Mouse (Mus musculus) midbrain, embryonic 14.5 days (tissue): ENCODE data around the gene Calhm1. TPM values are rescaled to one million over a fixed set of nuclear protein-coding genes. Genes with fewer than 3 reads are reported as not detected.

Experiments
- ATAC-seq: fragments of 200-750 bp; cut with Nextera tagmentation; 2 replicates; pipeline ENCODE4 v1.8.0; 2017; ENCODE audit warnings: moderate number of reproducible peaks, moderate library complexity; ENCODE audit not compliant: low FRiP score, low TSS enrichment
- DNase-seq: peaks from one replicate; pipeline ENCODE4 v3.0.0-alpha.2; 2015
- H3K27ac ChIP-seq: fragments of 300-500 bp; sonication (generic); replicated peaks from 2 replicates; pipeline ENCODE4 v1.5.1; 2014; ENCODE audit warnings: mild to moderate bottlenecking, low read depth, low read length, moderate library complexity
- H3K27me3 ChIP-seq: fragments of 300-500 bp; sonication (generic); 2 replicates; pipeline ENCODE4 v1.6.1; 2014; ENCODE audit warnings: low read length, control low read depth, mixed read lengths; ENCODE audit not compliant: control insufficient read depth, insufficient read depth
- H3K36me3 ChIP-seq: fragments of 300-500 bp; sonication (generic); 2 replicates; pipeline ENCODE4 v1.6.1; 2014; ENCODE audit warnings: low read length, control low read depth; ENCODE audit not compliant: control insufficient read depth, insufficient read depth
- H3K4me1 ChIP-seq: fragments of 300-500 bp; sonication (generic); 2 replicates; pipeline ENCODE4 v1.6.1; 2014; ENCODE audit warnings: mild to moderate bottlenecking, antibody characterized with exemption, low read length, control low read depth; ENCODE audit not compliant: control insufficient read depth, insufficient read depth
- H3K4me2 ChIP-seq: fragments of 300-500 bp; sonication (generic); 2 replicates; pipeline ENCODE4 v1.6.1; 2014; ENCODE audit warnings: mild to moderate bottlenecking, low read length, moderate library complexity
- H3K4me3 ChIP-seq: fragments of 300-500 bp; sonication (generic); replicated peaks from 2 replicates; pipeline ENCODE4 v1.5.1; 2014; ENCODE audit warnings: low read depth, low read length
- H3K9ac ChIP-seq: fragments of 300-500 bp; sonication (generic); replicated peaks from 2 replicates; pipeline ENCODE4 v1.6.1; 2014; ENCODE audit warnings: mild to moderate bottlenecking, low read length, moderate library complexity
- H3K9me3 ChIP-seq: fragments of 300-500 bp; sonication (generic); 2 replicates; pipeline ENCODE4 v1.6.1; 2016; ENCODE audit warnings: low read length, control low read depth, mixed read lengths; ENCODE audit not compliant: control insufficient read depth
- WGBS: fragments of 180-500 bp; shearing (Covaris S2); extraction: QIAGEN DNeasy Blood & Tissue Kit; methylation state at CpG from one replicate; pipeline ENCODE4 v1.1.7; 2014; 5-methylcytosine and 5-hydroxymethylcytosine counted together
- polyA plus RNA-seq: library from polyadenylated mRNA; unstranded; fragments of >200 nt; fragmentation: Nextera tagmentation; extraction: Ambion mirVana; gene quantifications from 2 replicates; pipeline ENCODE4 v1.2.1, GENCODE M21; 2014

Calhm1 gene
- polyA plus RNA-seq = not detected in 2 replicates

GRCm38 (mm10) chr19:47144154-47144553 lies at the start of gene Calhm1:
Gene Calhm1, minus strand, starts transcription at chr19:47144254.
- ATAC-seq = no peak

GRCm38 (mm10) chr19:47192158-47192557 lies 48.1 kb upstream of the Calhm1 start:
- H3K36me3 ChIP-seq = no peaks in the 10 kb centered on the region
- H3K4me3 ChIP-seq = no peak overlapping the region
- H3K27ac ChIP-seq = no peak overlapping the region
- H3K4me1 ChIP-seq = 0 out of 2 replicates have a peak, but pooled peaks cover 3% of the 10 kb centered on the region
- no peaks in the 10 kb centered on the region for H3K9me3 ChIP-seq
- WGBS = 91% methylated on average over 5 of the region's 5 CpGs
- no peak overlapping the region for H3K4me2 ChIP-seq
- ATAC-seq (no peak), DNase-seq (no peak)
- H3K9ac ChIP-seq = no peak overlapping the region
- H3K27me3 ChIP-seq = no peaks in the 10 kb centered on the region

More at GRCm38 (mm10) chr19:47144154-47144553, at the start of gene Calhm1:
- H3K27me3 ChIP-seq = no peaks in the 10 kb centered on the region
- H3K36me3 ChIP-seq = no peaks in the 10 kb centered on the region
- H3K9me3 ChIP-seq = no peaks in the 10 kb centered on the region
- H3K4me3 ChIP-seq = no peak within 1 kb of the TSS
- H3K4me1 ChIP-seq = no peaks in the 10 kb centered on the region
- no peak for DNase-seq
- H3K9ac ChIP-seq = no peak within 1 kb of the TSS
- H3K27ac ChIP-seq = no peak within 1 kb of the TSS
- no peak within 1 kb of the TSS for H3K4me2 ChIP-seq
- WGBS = 92% methylated on average over 6 of the region's 6 CpGs

DNA sequence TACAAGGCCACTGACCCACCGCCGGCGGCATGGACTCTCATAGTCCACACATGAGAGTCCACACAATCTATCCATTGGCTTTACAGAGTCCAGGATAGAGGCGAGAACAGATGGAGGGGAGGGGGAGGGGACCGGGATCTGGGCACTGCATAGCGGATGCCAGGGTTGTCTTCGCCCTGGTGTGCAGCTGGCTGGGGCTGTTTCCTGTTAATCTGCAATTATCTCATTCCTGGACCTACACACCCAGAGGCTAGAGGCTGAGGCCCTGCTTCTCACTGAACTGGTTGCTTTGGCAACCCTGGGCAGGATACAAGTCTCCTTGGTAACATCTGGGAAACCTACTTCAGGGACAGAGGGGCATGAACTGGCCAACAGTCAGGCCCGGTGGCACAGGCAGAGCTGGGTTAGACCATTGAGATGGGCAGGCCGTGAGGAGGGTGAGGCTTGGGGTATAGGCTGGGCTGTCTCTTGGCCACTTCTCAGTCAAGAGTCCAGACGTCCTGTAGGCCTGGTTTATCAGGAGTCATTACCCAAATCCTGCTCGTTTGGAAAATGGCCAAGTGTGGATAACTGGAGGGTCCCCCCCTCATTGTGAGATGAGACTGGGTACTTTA lies 44.6 kb upstream of the Calhm1 start:
- 69% methylated on average over 11 of the region's 11 CpGs for WGBS
- Histone ChIP-seq H3K4me2 (no peak overlapping the region), H3K4me1 (0 out of 2 replicates have a peak, but pooled peaks cover 3% of the 10 kb centered on the region), H3K36me3 (no peaks in the 10 kb centered on the region), H3K4me3 (no peak overlapping the region), H3K9me3 (no peaks in the 10 kb centered on the region), H3K9ac (no peak overlapping the region), H3K27me3 (no peaks in the 10 kb centered on the region), H3K27ac (peak overlapping the region; percentile 42)
- DNase-seq (peak; percentile 62), ATAC-seq (peak; percentile 66)

- Histone ChIP-seq H3K27ac (no peak overlapping the region), H3K4me3 (no peak overlapping the region), H3K4me1 (0 out of 2 replicates have a peak, but pooled peaks cover 3% of the 10 kb centered on the region), H3K4me2 (no peak overlapping the region), H3K27me3 (no peaks in the 10 kb centered on the region), H3K9ac (no peak overlapping the region), H3K36me3 (no peaks in the 10 kb centered on the region), H3K9me3 (peaks cover 3% of the 10 kb centered on the region; the same call in 1 of the 2 replicates)
- ATAC-seq (no peak), DNase-seq (no peak)
- WGBS = 41% methylated on average over 15 of the region's 15 CpGs
Measured at GRCm38 (mm10) chr19:47186514-47187275, 42.6 kb upstream of the Calhm1 start.

GRCm38 (mm10) chr19:47184736-47185135 lies 40.7 kb upstream of the Calhm1 start:
- ATAC-seq = no peak
- Histone ChIP-seq H3K4me2 (no peak overlapping the region), H3K4me3 (no peak overlapping the region), H3K27me3 (peaks cover 10% of the 10 kb centered on the region; the same call in 1 of the 2 replicates), H3K36me3 (no peaks in the 10 kb centered on the region), H3K9ac (no peak overlapping the region), H3K27ac (no peak overlapping the region), H3K9me3 (peaks cover 3% of the 10 kb centered on the region; the same call in 1 of the 2 replicates), H3K4me1 (peaks cover 3% of the 10 kb centered on the region; the same call in 1 of the 2 replicates)
- no peak for DNase-seq
- WGBS = 70% methylated on average over 4 of the region's 4 CpGs

DNA sequence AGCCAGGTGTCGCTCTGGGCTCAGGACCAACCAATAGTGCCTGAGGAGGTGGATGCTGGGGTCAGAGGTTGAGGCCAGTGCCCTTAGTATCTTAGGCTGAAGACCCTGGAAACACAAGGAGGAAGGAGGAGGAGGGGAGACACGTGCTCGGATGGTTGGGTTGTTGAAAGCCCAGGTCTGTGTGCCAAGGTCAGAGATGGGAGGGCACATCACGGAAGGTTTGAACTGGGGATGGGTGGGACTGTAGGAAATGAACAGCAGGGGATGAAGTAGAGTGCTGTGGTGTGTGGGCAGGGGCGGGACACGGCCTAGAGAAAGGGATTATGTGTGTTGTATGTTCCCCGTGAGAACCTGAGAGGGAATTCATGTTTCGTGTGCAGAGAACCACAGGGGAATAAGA lies 40.2 kb upstream of the Calhm1 start:
- DNase-seq = no peak
- Histone ChIP-seq H3K4me1 (peaks cover 3% of the 10 kb centered on the region; the same call in 1 of the 2 replicates), H3K36me3 (no peaks in the 10 kb centered on the region), H3K27ac (no peak overlapping the region), H3K4me2 (no peak overlapping the region), H3K9me3 (peaks cover 3% of the 10 kb centered on the region; the same call in 1 of the 2 replicates), H3K27me3 (peaks cover 12% of the 10 kb centered on the region; the same call in 1 of the 2 replicates), H3K4me3 (no peak overlapping the region), H3K9ac (no peak overlapping the region)
- ATAC-seq = no peak
- 69% methylated on average over 8 of the region's 8 CpGs for WGBS

DNA sequence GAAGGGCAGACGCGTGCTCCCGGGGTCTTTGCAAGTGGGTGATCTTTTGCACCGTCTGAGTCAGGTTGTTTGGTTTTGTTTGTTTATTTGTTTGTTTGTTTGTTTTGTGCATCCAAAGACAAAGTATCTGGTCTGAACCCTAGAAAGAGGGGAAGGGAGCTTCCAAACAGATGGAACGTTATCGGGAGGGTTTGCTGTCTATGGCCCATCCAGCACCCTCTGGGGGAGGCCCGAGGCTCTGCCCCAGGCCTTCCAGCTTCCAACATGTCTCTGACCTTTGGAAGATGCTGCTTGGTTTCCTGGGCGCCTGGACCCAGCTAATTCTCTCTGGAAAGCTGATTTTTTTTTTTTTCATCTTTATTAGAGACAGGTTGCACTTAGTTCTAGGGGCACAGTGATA lies 36.0 kb upstream of the Calhm1 start:
- peaks cover 12% of the 10 kb centered on the region; the same call in 1 of the 2 replicates for H3K27me3 ChIP-seq
- peak overlapping the region; percentile 68 for H3K4me3 ChIP-seq
- H3K9ac ChIP-seq = peak overlapping the region; percentile 67
- no peaks in the 10 kb centered on the region; the same call in 1 of the 2 replicates for H3K4me1 ChIP-seq
- ATAC-seq (no peak), DNase-seq (no peak)
- H3K36me3 ChIP-seq = no peaks in the 10 kb centered on the region
- no peak overlapping the region for H3K27ac ChIP-seq
- 13% methylated on average over 8 of the region's 8 CpGs for WGBS
- H3K4me2 ChIP-seq = peak overlapping the region; percentile 93
- peaks cover 3% of the 10 kb centered on the region; the same call in 1 of the 2 replicates for H3K9me3 ChIP-seq

DNA sequence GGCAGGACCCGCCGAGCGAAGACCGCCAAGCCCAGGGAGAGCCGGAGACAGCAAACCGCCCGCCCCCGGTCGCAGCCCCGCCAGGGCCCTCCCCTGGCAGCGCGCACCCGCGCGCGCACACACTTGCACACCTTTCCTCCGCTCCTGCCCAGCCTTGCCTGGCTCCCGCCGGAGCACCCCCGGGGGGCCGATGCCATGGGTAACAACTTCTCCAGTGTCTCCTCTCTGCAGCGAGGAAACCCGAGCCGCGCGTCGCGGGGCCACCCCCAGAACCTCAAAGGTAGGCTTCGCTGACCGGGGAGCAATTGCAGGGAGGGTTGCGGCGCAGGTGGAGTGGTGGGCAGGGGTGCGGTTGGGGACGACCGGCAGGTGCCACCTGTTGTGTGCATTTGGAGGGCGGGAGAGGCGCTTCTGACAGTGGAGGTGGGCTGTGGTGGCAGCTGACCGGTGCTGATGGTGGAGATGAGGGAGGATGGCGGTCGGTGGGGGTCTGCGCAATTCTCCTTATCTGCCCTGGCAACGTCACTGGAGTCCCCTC lies 35.3 kb upstream of the Calhm1 start:
- Histone ChIP-seq H3K9ac (peak overlapping the region; percentile 67), H3K9me3 (peaks cover 3% of the 10 kb centered on the region; the same call in 1 of the 2 replicates), H3K4me3 (peak overlapping the region; percentile 68), H3K27me3 (peaks cover 12% of the 10 kb centered on the region; the same call in 1 of the 2 replicates), H3K36me3 (no peaks in the 10 kb centered on the region), H3K4me1 (no peaks in the 10 kb centered on the region; the same call in 1 of the 2 replicates), H3K27ac (peak overlapping the region; percentile 72), H3K4me2 (peak overlapping the region; percentile 93)
- ATAC-seq (peak; percentile 29; the same call in 1 of the 2 replicates), DNase-seq (peak; percentile 73)
- WGBS = under 1% methylated on average over 38 of the region's 42 CpGs
